Mouse (Mus musculus) small intestine, adult 2 months (tissue): ENCODE results near the gene Gcm2.

ENCODE experiments used
- CTCF ChIP-seq: fragments of 200-500 bp; IDR thresholded peaks from 2 replicates; pipeline ENCODE4 v1.5.1; 2012; ENCODE audit warnings: low read depth, mild to moderate bottlenecking, control low read depth, inconsistent platforms, low read length, moderate library complexity, mixed read lengths; ENCODE audit not compliant: insufficient replicate concordance, insufficient read length; ENCODE audit errors: extremely low read depth
- POLR2A ChIP-seq: fragments of 200-500 bp; IDR thresholded peaks from 2 replicates; pipeline ENCODE4 v1.6.1; 2012; ENCODE audit warnings: low read depth, mild to moderate bottlenecking, control low read depth, inconsistent platforms, low read length, moderate library complexity

GRCm38 (mm10) chr13:41158426-41158825, 47.6 kb upstream of the Gcm2 start:
- TF ChIP-seq CTCF (no peak), POLR2A (no peak)
